Mouse (Mus musculus) CH12.LX (cell line): ENCODE data around the gene Olfr980.

Experiments used
- PAX5 ChIP-seq: IDR thresholded peaks from 2 replicates; pipeline ENCODE4 v1.6.1; 2012; ENCODE audit warnings: low read length, inconsistent platforms, mixed read lengths
- POLR2A ChIP-seq: IDR thresholded peaks from 2 replicates; pipeline ENCODE4 v1.6.1; 2011; ENCODE audit warnings: low read depth, mild to moderate bottlenecking, improper control_type of control experiment, low read length
- POLR2AphosphoS2 ChIP-seq: IDR thresholded peaks from 2 replicates; pipeline ENCODE4 v1.6.1; 2011; ENCODE audit warnings: low read depth, low read length, improper control_type of control experiment
- SMC3 ChIP-seq: IDR thresholded peaks from 2 replicates; pipeline ENCODE4 v1.6.1; 2011; ENCODE audit warnings: low read depth, low read length, improper control_type of control experiment

- TF ChIP-seq POLR2AphosphoS2 (no peak), POLR2A (no peak), PAX5 (no peak), SMC3 (no peak)
These were observed at the start of gene Olfr980 for GRCm38 (mm10) chr9:40009482-40009881.
